Mouse (Mus musculus) 3T3-L1 (cell line): Measurements from ENCODE around the gene Grifin.

Source experiments
- DNase-seq: peaks from one replicate; pipeline ENCODE4 v3.0.0-alpha.2; 2015; ENCODE audit warnings: low read depth, low spot score

Grifin gene

GRCm38 (mm10) chr5:140589082-140589774 is 24.4 kb upstream of the Grifin start:
- DNase-seq = no peak

DNA sequence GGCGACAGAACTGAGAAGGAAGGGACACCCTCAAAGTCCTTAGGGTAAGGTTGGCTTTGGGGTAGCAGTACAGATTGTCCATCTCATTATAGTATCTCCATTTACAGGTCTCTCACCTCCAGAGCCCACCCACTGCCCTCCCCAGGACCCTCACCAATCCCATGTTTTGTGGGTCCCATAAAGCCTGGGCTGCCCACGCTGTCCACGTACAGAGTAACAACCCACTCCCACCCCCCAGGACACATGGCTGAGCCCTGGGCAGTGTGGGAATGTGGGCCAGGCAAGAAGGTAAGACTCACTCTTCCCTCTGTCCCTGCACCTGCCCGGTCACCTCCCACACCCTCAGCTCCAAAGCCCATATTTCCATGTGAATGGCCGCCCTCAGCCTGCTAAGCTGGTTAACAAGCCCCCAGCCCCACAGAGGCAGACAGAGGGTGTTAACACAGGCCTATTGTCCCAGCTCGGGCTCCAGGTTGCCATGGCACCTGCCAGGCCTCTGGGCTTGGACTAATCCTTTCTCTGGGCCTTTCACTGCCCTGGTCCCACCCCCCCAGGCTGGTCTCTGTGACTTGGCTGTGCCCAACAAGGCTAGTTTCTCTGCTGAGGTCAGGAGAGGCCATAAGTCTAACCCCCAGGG is 19.0 kb upstream of the Grifin start:
- DNase-seq = no peak

- DNase-seq = no peak
Measured at GRCm38 (mm10) chr5:140582995-140583731, 18.3 kb upstream of the Grifin start.

DNA sequence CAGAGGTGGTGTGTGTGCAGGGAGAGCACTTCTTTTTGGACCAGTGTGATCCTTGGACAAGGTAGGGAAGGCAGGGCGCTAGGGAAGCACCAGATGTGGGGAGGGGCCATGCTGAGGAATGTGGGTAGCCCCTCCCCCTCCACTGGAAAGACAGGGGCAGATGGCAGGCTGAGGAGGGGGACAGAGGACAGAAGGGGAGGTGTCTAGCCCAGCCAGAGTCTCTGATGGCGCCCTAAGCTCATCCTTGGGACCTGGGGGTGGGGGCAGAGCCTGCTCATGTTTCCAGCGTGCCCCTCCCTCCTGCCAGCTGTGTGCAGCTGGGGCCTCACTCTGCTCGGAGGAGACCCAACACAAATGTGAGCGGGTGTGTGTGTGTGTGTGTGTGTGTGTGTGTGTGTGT is 16.7 kb upstream of the Grifin start:
- no peak for DNase-seq

DNA sequence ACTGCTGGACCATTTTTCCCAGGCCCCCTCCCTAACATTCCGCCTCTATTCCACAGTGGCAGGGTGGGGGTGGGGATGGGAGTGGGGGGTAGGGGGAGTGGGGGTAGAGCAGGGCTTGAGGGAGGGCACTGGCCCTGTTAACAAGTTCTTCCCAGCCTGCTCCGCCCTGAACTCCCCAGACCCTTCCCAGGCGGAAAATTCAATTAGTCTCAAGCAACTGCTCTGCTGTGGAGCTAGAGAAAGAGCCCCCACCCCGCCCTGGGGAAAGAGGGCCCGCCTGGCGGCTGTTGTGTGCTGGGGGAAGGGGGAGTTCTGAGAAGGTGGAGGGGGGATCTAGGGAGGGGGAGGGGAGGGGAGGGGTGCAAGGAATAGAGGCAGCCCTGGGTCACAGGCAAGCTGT is 14.9 kb upstream of the Grifin start:
- no peak for DNase-seq

DNA sequence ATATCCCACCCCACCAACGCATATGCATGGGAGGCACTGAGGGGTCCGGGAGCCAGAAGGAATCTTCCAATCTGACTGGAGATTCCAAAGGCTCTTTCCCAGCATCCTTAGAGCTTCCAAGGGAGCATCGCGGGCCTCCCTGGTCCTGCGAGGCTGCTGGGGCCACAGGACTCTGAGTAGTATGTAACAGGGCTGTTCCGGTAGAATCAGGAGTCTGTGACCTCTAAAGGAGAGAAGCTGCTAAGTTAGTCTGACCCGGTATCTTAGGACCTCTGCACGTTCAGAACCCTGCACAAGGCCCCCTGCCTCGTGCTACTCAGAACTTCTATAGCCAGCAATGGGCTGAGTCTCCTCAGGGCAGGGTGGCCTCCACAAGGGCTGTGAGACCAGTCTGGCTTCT is 14.3 kb upstream of the Grifin start:
- no peak for DNase-seq

- no peak for DNase-seq
Measured at GRCm38 (mm10) chr5:140575381-140575866, 10.6 kb upstream of the Grifin start.

DNA sequence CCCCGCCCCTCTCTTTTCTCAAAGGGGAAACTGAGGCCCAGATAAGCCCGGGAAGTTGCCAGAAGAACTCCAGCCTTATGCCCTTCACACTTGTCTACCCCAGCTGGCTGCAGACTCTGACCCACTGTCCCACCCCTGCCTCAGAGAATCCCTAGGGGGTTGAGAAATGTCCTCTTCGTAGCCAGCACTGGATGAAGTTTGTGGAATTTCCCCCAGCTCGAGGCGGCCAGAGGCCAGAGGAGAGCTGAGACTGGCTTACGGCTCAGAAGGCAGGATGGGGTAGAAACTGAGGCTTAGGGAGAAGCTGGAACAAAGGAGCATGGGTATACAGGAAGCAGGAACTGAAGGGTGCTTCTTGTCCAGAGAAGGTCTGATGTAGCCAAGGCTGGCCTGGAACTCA is 7.7 kb upstream of the Grifin start:
- no peak for DNase-seq

DNA sequence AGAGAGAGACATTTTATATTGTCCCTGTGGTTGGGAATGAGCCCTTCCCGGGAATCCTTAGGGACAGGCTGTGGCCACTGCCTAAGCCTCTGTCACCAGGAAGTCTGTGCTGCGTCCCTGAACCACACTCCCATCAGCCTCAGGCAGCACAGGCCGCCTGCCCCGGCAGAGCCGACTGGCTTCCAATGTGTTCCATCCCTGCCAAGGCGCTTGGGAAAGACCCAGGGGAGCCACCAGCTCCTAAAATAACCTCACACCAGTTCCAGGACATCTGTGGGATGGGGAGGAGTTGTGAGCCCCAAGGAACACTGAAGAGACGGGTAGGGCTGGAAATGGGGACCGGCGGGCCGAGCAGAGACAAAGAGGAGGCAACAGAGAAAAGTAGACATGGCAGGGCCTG is 6.8 kb upstream of the Grifin start:
- DNase-seq = no peak

DNA sequence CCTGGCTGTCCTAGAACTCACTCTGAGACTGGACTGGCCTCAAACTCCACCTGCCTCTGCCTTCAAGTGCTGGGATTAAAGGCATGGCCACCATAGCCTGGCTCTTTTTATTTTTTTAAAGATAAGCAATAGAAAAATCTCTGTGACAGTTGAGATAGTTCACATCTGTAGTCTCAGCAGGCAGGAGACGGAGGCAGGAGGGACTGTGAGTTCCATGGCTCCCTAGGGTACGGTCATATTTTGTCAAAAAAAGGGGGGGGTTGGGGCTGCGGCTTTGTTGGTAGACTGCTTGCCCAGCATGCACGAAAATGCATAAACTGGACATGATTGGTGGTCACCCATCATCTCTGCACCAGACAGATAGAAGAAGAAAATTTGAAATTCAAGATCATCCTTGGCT is 6.3 kb upstream of the Grifin start:
- DNase-seq = no peak

DNA sequence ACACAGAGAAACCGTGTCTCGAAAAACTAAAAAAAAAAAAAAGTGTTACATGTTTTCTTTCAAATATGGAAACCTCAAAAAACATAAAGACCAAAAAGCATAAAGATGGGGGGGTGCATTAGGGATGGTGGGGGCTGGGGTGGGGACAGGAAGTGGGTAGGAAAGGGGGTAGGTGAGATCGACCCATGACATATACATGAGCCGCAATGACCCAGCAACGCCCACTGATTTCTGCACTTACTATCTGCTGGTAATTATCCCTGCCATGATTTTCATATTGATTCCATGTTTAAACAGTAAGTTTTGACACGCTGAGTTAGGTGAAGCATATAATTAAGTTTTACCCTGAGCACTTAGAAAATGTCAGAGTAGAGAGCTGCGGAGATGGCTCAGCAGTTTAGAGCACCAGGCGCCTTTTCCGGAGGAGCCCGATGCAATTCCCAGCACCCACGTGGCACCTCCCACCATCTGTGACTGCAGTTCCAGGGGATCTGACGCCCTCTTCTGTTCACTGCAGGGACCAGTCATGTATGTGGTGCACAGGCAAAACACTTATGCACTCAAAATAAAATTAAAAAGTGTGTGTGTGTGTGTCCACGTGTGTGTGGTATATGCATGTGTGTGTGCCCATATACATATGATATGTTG is 5.5 kb upstream of the Grifin start:
- no peak for DNase-seq

GRCm38 (mm10) chr5:140569032-140569595 is 4.2 kb upstream of the Grifin start:
- no peak for DNase-seq

GRCm38 (mm10) chr5:140568321-140568970 is 3.6 kb upstream of the Grifin start:
- peak; percentile 86 for DNase-seq

- no peak for DNase-seq
Measured at GRCm38 (mm10) chr5:140567751-140568150, 2.9 kb upstream of the Grifin start.

DNA sequence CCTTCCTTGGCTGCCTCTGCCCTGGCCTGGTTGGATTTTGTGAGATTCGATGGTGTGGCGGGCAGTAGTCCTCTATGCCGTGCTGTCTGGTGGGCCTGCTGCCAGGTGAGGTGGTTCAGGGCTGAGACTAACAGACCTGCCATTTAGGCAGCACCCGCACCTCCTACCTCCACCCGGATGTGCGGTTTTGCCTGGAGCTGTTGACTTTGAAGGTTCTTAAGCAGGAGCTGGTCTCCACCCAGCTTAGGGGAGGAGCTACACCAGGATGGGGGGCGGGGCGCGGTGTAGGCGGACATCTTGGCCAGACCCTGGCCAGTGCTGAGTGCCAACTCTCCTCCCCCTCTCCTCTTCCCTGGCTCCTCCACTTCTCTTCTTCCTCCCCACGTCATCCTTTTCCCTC is 2.5 kb upstream of the Grifin start:
- DNase-seq = peak; percentile 56

DNA sequence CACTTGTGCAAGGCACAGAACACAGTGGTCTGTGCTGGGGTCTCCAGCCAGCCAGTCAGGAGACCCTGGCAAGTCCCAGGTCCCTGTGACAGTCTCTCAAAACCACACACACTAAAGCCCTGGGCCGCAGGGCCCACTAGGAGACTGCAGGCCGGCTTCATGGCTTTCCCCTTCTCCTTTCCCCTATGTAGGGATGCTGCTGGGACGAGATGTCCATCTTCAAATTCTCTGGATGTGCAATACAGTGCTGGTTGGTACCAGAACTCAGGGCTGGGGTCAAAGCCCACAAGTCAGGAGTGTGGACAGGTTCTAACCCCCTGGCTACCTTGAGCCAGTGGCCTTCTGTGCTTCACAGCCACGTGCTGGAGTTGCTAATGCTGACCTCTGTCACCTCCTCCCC is 1.4 kb upstream of the Grifin start:
- no peak for DNase-seq

DNA sequence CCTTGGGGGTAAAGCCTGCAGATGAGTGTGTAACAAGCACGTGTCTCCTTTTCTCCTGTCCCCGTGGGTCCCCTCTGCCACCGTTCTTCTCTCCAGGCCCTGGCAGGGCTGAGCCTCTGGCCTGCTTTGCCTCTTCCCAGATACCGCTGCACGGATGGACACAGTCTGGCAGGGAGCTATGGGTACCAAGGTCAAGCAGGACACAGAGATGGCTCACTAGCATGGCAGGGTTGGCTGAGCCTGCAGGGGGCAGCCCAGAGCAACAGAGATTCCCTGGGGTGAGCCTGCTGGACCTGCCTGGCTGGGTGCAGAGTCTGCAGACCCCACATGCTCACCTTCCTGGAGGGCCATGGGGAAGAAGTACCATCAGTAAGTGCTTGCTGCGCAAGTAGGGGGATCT is 985 bp upstream of the Grifin start:
- peak; percentile 53 for DNase-seq

- peak; percentile 64 for DNase-seq
Measured at GRCm38 (mm10) chr5:140565451-140565850, 580 bp upstream of the Grifin start.

DNA sequence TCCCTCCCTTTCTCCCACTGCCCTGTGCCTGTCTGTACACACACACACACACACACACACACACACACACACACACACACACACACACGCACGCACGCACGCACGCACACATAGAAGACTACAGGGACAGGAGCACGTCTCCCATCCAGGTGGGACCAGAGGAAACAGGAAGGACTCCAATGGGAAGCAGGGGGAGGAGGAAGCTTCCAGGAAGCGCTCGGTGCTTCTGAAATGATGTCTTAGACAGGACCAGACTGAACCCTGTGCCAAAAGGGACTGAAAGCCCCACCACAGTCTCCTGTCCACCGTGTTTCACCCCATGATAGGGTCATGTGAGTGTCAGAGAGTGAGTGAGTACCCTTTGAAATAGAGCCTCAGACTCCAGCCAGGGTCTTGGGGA is 2.3 kb downstream of the Grifin start:
- DNase-seq = no peak

DNA sequence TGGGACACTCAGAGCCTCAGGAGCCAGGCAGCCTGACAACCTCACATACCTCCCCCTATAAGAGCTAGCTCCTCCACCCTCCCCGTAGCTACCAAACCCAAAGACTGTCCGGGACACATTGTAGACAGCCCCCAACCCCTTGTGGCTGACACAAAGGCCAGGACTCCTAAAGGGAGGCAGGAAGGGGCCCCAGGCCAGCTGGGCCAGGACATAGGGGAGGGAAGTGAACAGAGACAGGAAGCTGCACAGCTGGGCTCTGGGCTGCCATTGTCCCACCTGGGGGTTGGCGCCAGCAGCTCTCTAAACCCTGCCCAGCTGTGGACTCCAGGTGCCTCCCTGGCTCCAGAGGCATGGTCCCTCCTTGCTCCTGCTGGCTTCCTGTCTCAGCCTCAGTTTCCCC is 8.0 kb downstream of the Grifin start:
- DNase-seq = no peak

GRCm38 (mm10) chr5:140553719-140554118 is 11.2 kb downstream of the Grifin start:
- no peak for DNase-seq
